Mouse (Mus musculus) ES-E14 (cell line): ENCODE measurements at regions not wholly inside any gene's neighbourhood (a gene's known extent, or its start where the extent isn't known, plus 50 kb on each side); places are given as distances from the start of the nearest gene placed in this dataset.

ENCODE experiments used
- DNase-seq: peaks from one replicate; pipeline ENCODE4 v3.0.0-alpha.2; 2013; ENCODE audit warnings: low read depth, low spot score
- H3K27ac ChIP-seq: 2 replicates; pipeline ENCODE4 v1.5.1; 2012; ENCODE audit warnings: low read depth, mild to moderate bottlenecking, low read length, moderate library complexity, mixed read lengths; ENCODE audit not compliant: poor library complexity, insufficient read depth, severe bottlenecking
- H3K36me3 ChIP-seq: 2 replicates; pipeline ENCODE4 v1.6.1; 2012; ENCODE audit warnings: mild to moderate bottlenecking, low read length, moderate library complexity, mixed read lengths; ENCODE audit not compliant: control insufficient read depth, poor library complexity, insufficient read depth, severe bottlenecking
- H3K4me1 ChIP-seq, 2 experiments: fragments of 150-350 bp in 1 of 2; sonication (generic) in 1 of 2; 2 replicates each; pipeline ENCODE4 v1.6.1; 2012; ENCODE audit warnings: low read length in 2 of 2, mild to moderate bottlenecking in 1 of 2, mixed read lengths in 1 of 2; ENCODE audit not compliant: control insufficient read depth in 2 of 2, insufficient read depth in 2 of 2, poor library complexity in 1 of 2
- H3K4me3 ChIP-seq, 2 experiments: fragments of 150-350 bp in 1 of 2; sonication (generic) in 1 of 2; 2 replicates each; pipeline ENCODE4 v1.5.1; 2012; ENCODE audit warnings: low read length in 2 of 2, low read depth in 1 of 2, mild to moderate bottlenecking in 1 of 2, mixed read lengths in 1 of 2; ENCODE audit not compliant: insufficient read depth in 1 of 2, poor library complexity in 1 of 2, severe bottlenecking in 1 of 2
- H3K9ac ChIP-seq: 2 replicates; pipeline ENCODE4 v1.6.1; 2012; ENCODE audit warnings: low read depth, mild to moderate bottlenecking, low read length, mixed read lengths; ENCODE audit not compliant: poor library complexity, insufficient read depth, severe bottlenecking
- H3K9me3 ChIP-seq: fragments of 150-350 bp; sonication (generic); 2 replicates; pipeline ENCODE4 v1.6.1; 2012; ENCODE audit warnings: low read depth, mild to moderate bottlenecking, low read length; ENCODE audit not compliant: control insufficient read depth, insufficient read depth
- CHD2 ChIP-seq: IDR thresholded peaks from 2 replicates; pipeline ENCODE4 v1.6.1; 2014; ENCODE audit warnings: mild to moderate bottlenecking, low read depth, low read length, inconsistent platforms
- HCFC1 ChIP-seq: IDR thresholded peaks from 2 replicates; pipeline ENCODE4 v1.6.1; 2012; ENCODE audit warnings: low read length, inconsistent platforms, borderline replicate concordance; ENCODE audit not compliant: insufficient read depth
- MAFK ChIP-seq: IDR thresholded peaks from 2 replicates; pipeline ENCODE4 v1.6.1; 2014; ENCODE audit warnings: mild to moderate bottlenecking, low read depth, low read length, inconsistent platforms; ENCODE audit not compliant: insufficient read depth
- ZC3H11A ChIP-seq: IDR thresholded peaks from 2 replicates; pipeline ENCODE4 v1.6.1; 2012; ENCODE audit warnings: low read depth, mild to moderate bottlenecking, inconsistent platforms, low read length, borderline replicate concordance
- ZNF384 ChIP-seq: IDR thresholded peaks from 2 replicates; pipeline ENCODE4 v1.6.1; 2012; ENCODE audit warnings: low read depth, low read length, inconsistent platforms
- in situ Hi-C, 2 experiments: fragments of 600-800 bp; cut with MboI; formaldehyde crosslinking; loops; one replicate each; pipeline ENCODE4 v1.15.1; 2025; ENCODE audit warnings: low sequenced_read_pairs in 2 of 2, inconsistent platforms in 1 of 2; ENCODE audit not compliant: unreplicated experiment in 2 of 2

DNA sequence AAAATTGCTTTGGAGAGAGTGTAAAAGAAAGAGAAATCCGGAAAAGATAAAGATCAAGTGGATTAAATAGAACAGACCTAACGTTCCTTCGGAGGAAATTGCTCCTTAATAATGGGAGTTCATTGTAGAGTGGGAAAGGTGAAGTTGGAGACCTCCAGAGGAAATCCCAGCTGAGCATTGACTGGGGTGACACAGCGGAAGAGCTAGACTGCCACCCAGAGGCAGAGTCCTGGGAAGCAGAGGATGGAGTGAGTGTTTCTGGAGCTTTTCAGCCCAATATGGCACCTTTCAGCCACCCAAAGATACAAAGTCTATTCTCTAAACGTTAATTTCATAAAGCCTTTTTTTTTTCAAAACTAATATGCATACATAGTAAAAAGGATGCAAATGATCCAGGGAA is 1731.3 kb upstream of the Gm7489 start:
- Histone ChIP-seq H3K36me3 (no peaks in the 10 kb centered on the region), H3K4me1 (no peaks in the 10 kb centered on the region), H3K27ac (no peak overlapping the region), H3K9me3 (no peaks in the 10 kb centered on the region), H3K9ac (no peak overlapping the region), H3K4me3 (no peak overlapping the region)
- DNase-seq: peak; percentile 44
- in situ Hi-C loops: loop anchor here (5.0 to 25.0 kb wide), 2 partner anchors 241 to 391 kb away; no protein-coding TSS in a partner anchor
- TF ChIP-seq ZC3H11A (peak; percentile 98), HCFC1 (no peak)

DNA sequence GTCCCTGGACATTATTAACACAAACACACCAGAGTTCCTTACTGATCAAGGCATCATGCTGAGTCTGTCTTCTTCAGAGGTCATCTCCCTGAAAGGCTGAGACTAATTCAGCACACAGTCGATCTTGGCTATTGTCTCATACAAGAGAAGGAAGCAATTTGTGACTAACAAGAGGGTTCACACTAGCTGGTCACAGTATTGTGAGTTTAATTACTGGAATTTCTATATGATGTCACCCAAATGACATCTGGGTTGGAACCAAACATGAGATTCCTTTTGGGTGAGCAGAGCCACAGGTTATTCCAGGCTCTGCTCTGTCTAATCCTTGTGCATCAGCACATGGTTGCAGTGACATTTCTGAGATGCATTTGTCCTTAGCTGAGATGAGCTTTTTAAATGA is 1728.9 kb upstream of the Gm7489 start:
- no peak for DNase-seq
- TF ChIP-seq ZC3H11A (no peak), MAFK (no peak)
- in situ Hi-C loops: loop anchor here (5.0 to 25.0 kb wide), 2 partner anchors 243 to 393 kb away; no protein-coding TSS in a partner anchor
- Histone ChIP-seq H3K9ac (no peak overlapping the region), H3K4me3 (no peak overlapping the region), H3K4me1 (no peaks in the 10 kb centered on the region), H3K9me3 (no peaks in the 10 kb centered on the region), H3K27ac (no peak overlapping the region), H3K36me3 (no peaks in the 10 kb centered on the region)

DNA sequence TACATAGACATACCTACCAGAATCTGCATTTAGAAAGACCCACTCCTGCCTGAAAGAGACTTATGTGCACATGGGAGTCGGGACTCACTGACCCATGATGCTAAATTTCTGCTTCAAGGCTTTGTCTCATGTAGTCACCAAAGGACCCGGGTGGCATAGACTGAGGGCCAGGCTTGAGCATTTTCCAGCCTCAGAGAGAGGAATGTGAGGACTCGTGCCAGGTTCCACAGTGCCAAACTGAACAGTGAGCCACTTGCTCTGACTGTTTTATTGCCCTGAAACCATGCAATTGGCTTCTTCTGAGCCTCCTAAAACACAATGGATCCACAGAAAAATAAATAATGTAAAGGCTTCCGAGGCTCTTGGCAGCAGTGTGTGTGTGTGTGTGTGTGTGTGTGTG is 1727.9 kb upstream of the Gm7489 start:
- Histone ChIP-seq H3K4me3 (no peak overlapping the region), H3K4me1 (no peaks in the 10 kb centered on the region), H3K36me3 (no peaks in the 10 kb centered on the region), H3K9ac (no peak overlapping the region), H3K27ac (no peak overlapping the region), H3K9me3 (no peaks in the 10 kb centered on the region)
- DNase-seq: no peak
- no peak for TF ChIP-seq ZC3H11A
- TF ChIP-seq MAFK: no peak
- no peak for TF ChIP-seq CHD2
- no peak for TF ChIP-seq ZNF384
- no peak for TF ChIP-seq HCFC1
- in situ Hi-C loops: loop anchor here (5.0 to 25.0 kb wide), 2 partner anchors 244 to 394 kb away; no protein-coding TSS in a partner anchor

DNA sequence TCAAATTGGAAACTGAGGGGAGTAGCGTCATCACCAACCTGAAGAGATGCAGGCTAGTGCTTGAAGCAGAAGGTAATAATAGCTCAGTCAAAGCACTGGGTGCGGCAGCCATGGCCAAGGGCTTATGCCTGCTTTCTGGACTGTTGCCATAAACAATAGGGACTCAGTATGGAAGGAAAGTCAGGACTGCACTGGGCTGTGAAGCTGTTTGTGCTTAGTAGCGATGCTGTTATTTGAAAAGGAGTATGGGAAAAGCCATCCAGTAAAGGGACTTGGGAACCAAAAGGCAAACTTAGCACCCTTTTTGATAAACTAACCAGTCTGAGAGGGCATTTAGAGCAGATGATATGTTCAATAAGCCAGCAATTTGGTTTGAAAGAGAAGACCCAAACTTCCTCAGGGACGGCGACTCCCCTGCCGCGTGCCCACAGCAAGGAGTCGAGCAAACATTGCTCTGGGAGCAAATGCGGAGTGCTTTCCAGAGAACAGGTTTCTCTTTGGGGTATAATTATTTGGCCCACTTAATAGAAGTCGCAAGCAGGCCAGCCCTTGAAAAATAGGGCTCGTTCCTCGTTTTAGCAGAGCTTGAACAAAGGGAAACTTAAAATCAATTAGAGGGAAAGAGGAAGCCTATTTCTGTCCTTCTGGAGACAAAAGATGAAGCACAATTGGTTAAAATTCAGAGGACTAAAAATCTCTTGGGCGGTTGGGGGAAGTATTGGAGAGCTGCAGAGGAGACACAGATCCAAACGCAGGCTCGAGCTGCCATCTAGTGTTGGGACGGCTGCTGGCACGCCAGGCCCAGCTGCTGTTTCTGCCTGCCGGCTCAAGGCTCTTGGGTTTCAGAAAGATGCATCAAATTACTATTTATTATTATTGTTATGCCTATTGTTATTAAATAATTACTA is 1724.3 kb upstream of the Gm7489 start:
- no peak overlapping the region for H3K27ac ChIP-seq
- no peak for TF ChIP-seq MAFK
- no peak for TF ChIP-seq ZNF384
- TF ChIP-seq HCFC1: no peak
- TF ChIP-seq ZC3H11A: peak; percentile 94
- TF ChIP-seq CHD2: no peak
- in situ Hi-C loops: loop anchor here (25.0 kb wide), 1 partner anchor 398 kb away; no protein-coding TSS in a partner anchor
- no peaks in the 10 kb centered on the region for H3K36me3 ChIP-seq
- H3K4me1 ChIP-seq: no peaks in the 10 kb centered on the region
- no peaks in the 10 kb centered on the region for H3K9me3 ChIP-seq
- peak; percentile 50 for DNase-seq
- H3K9ac ChIP-seq: no peak overlapping the region
- no peak overlapping the region for H3K4me3 ChIP-seq

DNA sequence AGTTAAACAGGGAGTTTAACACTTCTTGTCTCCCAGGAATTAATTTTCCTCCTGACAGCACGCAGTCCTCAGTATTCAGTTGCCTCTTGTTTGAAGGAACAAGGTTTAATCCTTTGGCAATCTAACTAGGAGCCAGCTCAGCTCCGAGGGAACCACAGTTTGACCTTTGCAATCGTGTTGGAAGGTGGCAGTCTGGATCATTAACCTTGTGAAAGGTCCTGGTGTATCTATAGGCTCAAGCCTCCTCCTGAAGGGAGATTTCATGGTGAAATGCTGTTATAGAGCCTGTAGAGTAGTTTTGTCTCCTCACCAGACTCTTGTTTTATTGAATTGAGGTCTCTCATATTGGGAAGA is 1723.6 kb upstream of the Gm7489 start:
- no peaks in the 10 kb centered on the region for H3K36me3 ChIP-seq
- no peak overlapping the region for H3K27ac ChIP-seq
- TF ChIP-seq ZNF384 (no peak), HCFC1 (no peak), ZC3H11A (no peak), MAFK (no peak), CHD2 (no peak)
- no peak overlapping the region for H3K4me3 ChIP-seq
- H3K9me3 ChIP-seq: no peaks in the 10 kb centered on the region
- no peaks in the 10 kb centered on the region for H3K4me1 ChIP-seq
- no peak for DNase-seq
- H3K9ac ChIP-seq: no peak overlapping the region
- in situ Hi-C loops: loop anchor here (25.0 kb wide), 1 partner anchor 399 kb away; no protein-coding TSS in a partner anchor
